In the genomic region with DNA sequence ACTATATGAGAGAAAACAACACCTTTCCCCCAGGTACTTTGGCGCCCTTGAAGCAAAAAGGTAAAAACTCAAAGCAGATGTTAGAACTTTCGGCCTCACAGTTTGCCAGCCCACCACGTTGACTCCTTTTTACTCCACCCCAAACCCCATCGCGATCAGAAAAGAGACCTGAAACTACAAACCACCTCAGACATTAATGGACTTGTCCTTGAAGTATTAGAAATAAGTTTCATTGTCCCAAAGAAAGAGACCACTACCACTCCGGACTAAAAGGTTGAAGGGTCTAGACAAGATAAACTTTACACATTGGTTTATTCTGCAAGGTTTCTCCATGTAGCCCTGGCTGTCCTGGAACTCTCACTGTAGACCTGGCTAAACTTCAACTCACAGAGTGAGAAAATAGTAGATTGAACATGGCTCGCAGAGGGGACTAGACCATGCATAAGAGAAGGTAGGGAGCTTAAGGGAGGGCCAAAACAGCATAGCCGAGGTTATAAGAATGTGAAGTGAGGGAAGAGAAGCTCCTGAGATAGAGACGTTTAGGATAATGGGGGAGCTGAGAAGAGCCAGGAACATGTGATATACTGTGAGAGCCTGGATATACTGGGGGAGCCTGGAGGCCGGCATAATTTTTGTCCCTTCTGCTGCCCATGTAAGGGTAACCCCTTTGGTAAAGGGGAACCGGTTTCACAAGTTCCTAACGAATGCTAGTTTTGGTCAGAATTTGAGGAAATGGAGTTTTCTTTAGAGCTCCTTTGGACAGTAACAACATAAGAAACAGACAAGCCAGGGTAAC, we compare ENCODE assay signal across 10 mouse cellular contexts. TPM values are rescaled to one million over a fixed set of nuclear protein-coding genes. Genes with fewer than 3 reads are reported as not detected.
A peak's percentile ranks its signal among the peaks of the same experiment; 100 is the strongest.
DNase-seq lines count a peak whose midpoint lies in the region; ATAC-seq lines count a peak whose summit lies in the region.
"Had no signal": no experiment of that assay in that cellular context is flagged by ENCODE, and none has a peak within 500 bp of the region (broad histone marks: within the 10 kb centered on the region; RNA-seq: fewer than 3 reads in every experiment).

No protein-coding gene starts in this region.

- peak overlapping the region; percentile 62; the same call in 1 of the 2 replicates for H3K27ac ChIP-seq in lung, embryonic 15.5 days
- peak overlapping the region; percentile 70 for H3K27ac ChIP-seq in forebrain, embryonic 14.5 days (ENCODE audit: low read depth, low read length)
- peak overlapping the region; percentile 78 for H3K27ac ChIP-seq in liver, embryonic 11.5 days (ENCODE audit: low read depth, low read length)
- H3K27ac ChIP-seq in stomach, embryonic 15.5 days = peak overlapping the region; percentile 87

- H3K36me3 ChIP-seq in lung, embryonic 15.5 days = peaks cover 22% of the 10 kb centered on the region; the same call in 1 of the 2 replicates
- peaks cover 23% of the 10 kb centered on the region for H3K36me3 ChIP-seq in forebrain, embryonic 14.5 days (ENCODE audit: control insufficient read depth, insufficient read depth, low read length)
- H3K36me3 ChIP-seq in liver, embryonic 11.5 days (ENCODE audit: control insufficient read depth, insufficient read depth, low read length) = peaks cover 14% of the 10 kb centered on the region; the same call in 1 of the 2 replicates
- H3K36me3 ChIP-seq in stomach, embryonic 15.5 days = peaks cover 13% of the 10 kb centered on the region; the same call in 1 of the 2 replicates

- 62% methylated on average over 12 of the region's 12 CpGs for WGBS in lung, embryonic 15.5 days
- WGBS in forebrain, embryonic 14.5 days = 69% methylated on average over 12 of the region's 12 CpGs
- WGBS in liver, embryonic 11.5 days = 56% methylated on average over 12 of the region's 12 CpGs
- 57% methylated on average over 12 of the region's 12 CpGs for WGBS in stomach, embryonic 15.5 days

- H3K4me3 ChIP-seq in lung, embryonic 15.5 days = peak overlapping the region; percentile 64; the same call in 1 of the 2 replicates
- H3K4me3 ChIP-seq in forebrain, embryonic 14.5 days (ENCODE audit: low read depth, low read length) = peak overlapping the region; percentile 79
- H3K4me3 ChIP-seq in liver, embryonic 11.5 days (ENCODE audit: low read depth, low read length) = peak overlapping the region; percentile 72
- H3K4me3 ChIP-seq in stomach, embryonic 15.5 days (replicated peaks) = peak overlapping the region; percentile 55; the same call in 1 of the 2 replicates

- H3K9me3 ChIP-seq in lung, embryonic 15.5 days = no peaks in the 10 kb centered on the region
- H3K9me3 ChIP-seq in forebrain, embryonic 14.5 days (replicated peaks; ENCODE audit: control insufficient read depth, low read length) = no peaks in the 10 kb centered on the region
- no peaks in the 10 kb centered on the region for H3K9me3 ChIP-seq in liver, embryonic 11.5 days (ENCODE audit: control insufficient read depth, low read length)
- no peaks in the 10 kb centered on the region for H3K9me3 ChIP-seq in stomach, embryonic 15.5 days

- H3K4me2 ChIP-seq in lung, embryonic 15.5 days = peak overlapping the region; percentile 87
- H3K4me2 ChIP-seq in forebrain, embryonic 14.5 days (ENCODE audit: low read length) = peak overlapping the region; percentile 54
- peak overlapping the region; percentile 94 for H3K4me2 ChIP-seq in liver, embryonic 11.5 days
- peak overlapping the region; percentile 54 for H3K4me2 ChIP-seq in stomach, embryonic 15.5 days

- peaks cover 25% of the 10 kb centered on the region for H3K4me1 ChIP-seq in lung, embryonic 15.5 days
- H3K4me1 ChIP-seq in forebrain, embryonic 14.5 days (ENCODE audit: control insufficient read depth, insufficient read depth, low read length) = peaks cover 11% of the 10 kb centered on the region
- H3K4me1 ChIP-seq in liver, embryonic 11.5 days (replicated peaks; ENCODE audit: control insufficient read depth, insufficient read depth, low read length) = peaks cover 18% of the 10 kb centered on the region
- peaks cover 18% of the 10 kb centered on the region for H3K4me1 ChIP-seq in stomach, embryonic 15.5 days

- no peak for ATAC-seq in lung, embryonic 15.5 days (ENCODE audit: borderline replicate concordance, extremely low read depth, low FRiP score, low TSS enrichment)
- no peak for ATAC-seq in forebrain, embryonic 14.5 days
- ATAC-seq in liver, embryonic 11.5 days (replicated peaks; ENCODE audit: low FRiP score) = no peak
- ATAC-seq in stomach, embryonic 15.5 days (ENCODE audit: insufficient read depth, low FRiP score, low read depth) = no peak
- no peak for ATAC-seq in activated CD4-positive, CD25-positive, alpha-beta regulatory T cell, adult 4 months

- DNase-seq in lung, postnatal 14 days = no peak
- no peak for DNase-seq in forebrain, embryonic 14.5 days (ENCODE audit: low spot score)
- no peak for DNase-seq in liver, embryonic 11.5 days (ENCODE audit: low spot score)
- DNase-seq in adrenal gland, postnatal 10 days = no peak
- no peak for DNase-seq in retina, embryonic 14.5 days (ENCODE audit: low spot score)

- H3K9ac ChIP-seq in lung, embryonic 15.5 days = 0 out of 2 replicates have a peak overlapping the region, but pooled peaks have one; percentile 15
- H3K9ac ChIP-seq in forebrain, embryonic 14.5 days (ENCODE audit: low read length) = 0 out of 2 replicates have a peak overlapping the region, but pooled peaks have one; percentile 22
- peak overlapping the region; percentile 57 for H3K9ac ChIP-seq in liver, embryonic 11.5 days (ENCODE audit: low read depth, low read length)
- no peak overlapping the region for H3K9ac ChIP-seq in stomach, embryonic 15.5 days

- no peaks in the 10 kb centered on the region for H3K27me3 ChIP-seq in lung, embryonic 15.5 days
- H3K27me3 ChIP-seq in forebrain, embryonic 14.5 days (replicated peaks; ENCODE audit: control insufficient read depth, insufficient read depth, low read length) = no peaks in the 10 kb centered on the region
- no peaks in the 10 kb centered on the region for H3K27me3 ChIP-seq in liver, embryonic 11.5 days (replicated peaks; ENCODE audit: control insufficient read depth, insufficient read depth, low read length)
- H3K27me3 ChIP-seq in stomach, embryonic 15.5 days (replicated peaks) = no peaks in the 10 kb centered on the region

RNA-seq across cellular contexts. Expression of gene Fdps, which starts 0.9 kb away (rescaled TPM):
- 166 TPM in 2 replicates for polyA plus RNA-seq in lung, embryonic 15.5 days (2015; fragmentation: Nextera tagmentation; extraction: Ambion mirVana)
- 337 and 389 TPM in 2 replicates for polyA plus RNA-seq in forebrain, embryonic 14.5 days (2014; fragmentation: Nextera tagmentation; extraction: Ambion mirVana)
- 284 and 300 TPM in 2 replicates for polyA plus RNA-seq in liver, embryonic 11.5 days (2014; fragmentation: Nextera tagmentation; extraction: Ambion mirVana)
- 324 and 331 TPM in 2 replicates for polyA plus RNA-seq in stomach, embryonic 15.5 days (2015; fragmentation: Nextera tagmentation; extraction: Ambion mirVana)
- 10 to 100 TPM; 56.9 to 70.2 TPM for total RNA-seq in adrenal gland, postnatal 10 days (2021)
- polyA plus RNA-seq in activated CD4-positive, CD25-positive, alpha-beta regulatory T cell, adult 4 months (2017; shearing (Covaris generic)) = 10 to 100 TPM; 75.1 to 83.8 TPM

RNA-seq across cellular contexts. Expression of gene Gm43738, which starts 1.8 kb away (rescaled TPM):
- polyA plus RNA-seq in lung, embryonic 15.5 days (2015; fragmentation: Nextera tagmentation; extraction: Ambion mirVana) = 0.17 TPM in 1 of 2 replicates, not detected in the other
- polyA plus RNA-seq in forebrain, embryonic 14.5 days (2014; fragmentation: Nextera tagmentation; extraction: Ambion mirVana) = not detected in 2 replicates
- polyA plus RNA-seq in liver, embryonic 11.5 days (2014; fragmentation: Nextera tagmentation; extraction: Ambion mirVana) = 0.14 TPM in 1 of 2 replicates, not detected in the other
- not detected in 2 replicates for polyA plus RNA-seq in stomach, embryonic 15.5 days (2015; fragmentation: Nextera tagmentation; extraction: Ambion mirVana)
- total RNA-seq in adrenal gland, postnatal 10 days (2021) = not detected
- under 1 TPM in 1 of 2 experiments, not detected in 1; 0.23 TPM for polyA plus RNA-seq in activated CD4-positive, CD25-positive, alpha-beta regulatory T cell, adult 4 months (2017; shearing (Covaris generic))
- total RNA-seq: gastrocnemius, adult 18-20 months; neutrophil, adult 5-6 weeks had no signal

RNA-seq across cellular contexts. Expression of gene Rusc1, which starts 9.6 kb away (rescaled TPM):
- 16.0 and 16.6 TPM in 2 replicates for polyA plus RNA-seq in lung, embryonic 15.5 days (2015; fragmentation: Nextera tagmentation; extraction: Ambion mirVana)
- 49.7 and 65.0 TPM in 2 replicates for polyA plus RNA-seq in forebrain, embryonic 14.5 days (2014; fragmentation: Nextera tagmentation; extraction: Ambion mirVana)
- 11.3 and 11.7 TPM in 2 replicates for polyA plus RNA-seq in liver, embryonic 11.5 days (2014; fragmentation: Nextera tagmentation; extraction: Ambion mirVana)
- 20.3 and 21.0 TPM in 2 replicates for polyA plus RNA-seq in stomach, embryonic 15.5 days (2015; fragmentation: Nextera tagmentation; extraction: Ambion mirVana)
- 10 to 100 TPM; 19.2 to 23.2 TPM for total RNA-seq in adrenal gland, postnatal 10 days (2021)
- 10 to 100 TPM; 54.4 to 70.3 TPM for polyA plus RNA-seq in activated CD4-positive, CD25-positive, alpha-beta regulatory T cell, adult 4 months (2017; shearing (Covaris generic))

RNA-seq across cellular contexts. Expression of gene Pklr, which starts 33.2 kb away (rescaled TPM):
- 0.17 and 0.92 TPM in 2 replicates for polyA plus RNA-seq in lung, embryonic 15.5 days (2015; fragmentation: Nextera tagmentation; extraction: Ambion mirVana)
- polyA plus RNA-seq in forebrain, embryonic 14.5 days (2014; fragmentation: Nextera tagmentation; extraction: Ambion mirVana) = 0.06 TPM in 1 of 2 replicates, not detected in the other
- 117 and 144 TPM in 2 replicates for polyA plus RNA-seq in liver, embryonic 11.5 days (2014; fragmentation: Nextera tagmentation; extraction: Ambion mirVana)
- 16.4 and 19.9 TPM in 2 replicates for polyA plus RNA-seq in stomach, embryonic 15.5 days (2015; fragmentation: Nextera tagmentation; extraction: Ambion mirVana)
- total RNA-seq in adrenal gland, postnatal 10 days (2021) = 10 to 100 TPM; 15.2 to 41.1 TPM
- not detected for polyA plus RNA-seq in activated CD4-positive, CD25-positive, alpha-beta regulatory T cell, adult 4 months (2017; shearing (Covaris generic))
- total RNA-seq: gastrocnemius, adult 18-20 months; neutrophil, adult 5-6 weeks had no signal

RNA-seq across cellular contexts. Expression of gene Hcn3, which starts 57.3 kb away (rescaled TPM):
- polyA plus RNA-seq in lung, embryonic 15.5 days (2015; fragmentation: Nextera tagmentation; extraction: Ambion mirVana) = 1.2 and 1.9 TPM in 2 replicates
- 9.4 and 13.0 TPM in 2 replicates for polyA plus RNA-seq in forebrain, embryonic 14.5 days (2014; fragmentation: Nextera tagmentation; extraction: Ambion mirVana)
- polyA plus RNA-seq in liver, embryonic 11.5 days (2014; fragmentation: Nextera tagmentation; extraction: Ambion mirVana) = 1.2 and 1.6 TPM in 2 replicates
- polyA plus RNA-seq in stomach, embryonic 15.5 days (2015; fragmentation: Nextera tagmentation; extraction: Ambion mirVana) = 2.4 and 2.6 TPM in 2 replicates
- total RNA-seq in adrenal gland, postnatal 10 days (2021) = 1 to 10 TPM; 2.2 to 5.7 TPM
- under 1 TPM; 0.50 to 0.69 TPM for polyA plus RNA-seq in activated CD4-positive, CD25-positive, alpha-beta regulatory T cell, adult 4 months (2017; shearing (Covaris generic))
